Mouse (Mus musculus) embryonic facial prominence, embryonic 14.5 days (tissue): ENCODE results near the gene Gm4969. TPM values are rescaled to one million over a fixed set of nuclear protein-coding genes. Genes with fewer than 3 reads are reported as not detected.

Experiments used
- ATAC-seq: fragments of 200-750 bp; cut with Nextera tagmentation; 2 replicates; pipeline ENCODE4 v1.8.0; 2017; ENCODE audit warnings: low read depth, moderate number of reproducible peaks, moderate TSS enrichment
- DNase-seq: peaks from one replicate; pipeline ENCODE4 v3.0.0-alpha.2; 2015; ENCODE audit warnings: low spot score
- H3K27ac ChIP-seq: fragments of 300-500 bp; sonication (generic); replicated peaks from 2 replicates; pipeline ENCODE4 v1.5.1; 2014; ENCODE audit warnings: low read depth, mild to moderate bottlenecking, low read length, moderate library complexity
- H3K27me3 ChIP-seq: fragments of 300-500 bp; sonication (generic); replicated peaks from 2 replicates; pipeline ENCODE4 v1.6.1; 2014; ENCODE audit warnings: low read length; ENCODE audit not compliant: control insufficient read depth, insufficient read depth
- H3K36me3 ChIP-seq: fragments of 300-500 bp; sonication (generic); 2 replicates; pipeline ENCODE4 v1.6.1; 2014; ENCODE audit warnings: low read length, mixed read lengths; ENCODE audit not compliant: control insufficient read depth, insufficient read depth
- H3K4me1 ChIP-seq: fragments of 300-500 bp; sonication (generic); 2 replicates; pipeline ENCODE4 v1.6.1; 2014; ENCODE audit warnings: antibody characterized with exemption, low read length; ENCODE audit not compliant: control insufficient read depth, insufficient read depth
- H3K4me2 ChIP-seq: fragments of 300-500 bp; sonication (generic); 2 replicates; pipeline ENCODE4 v1.6.1; 2014; ENCODE audit warnings: low read depth, mild to moderate bottlenecking, low read length, moderate library complexity, mixed read lengths
- H3K4me3 ChIP-seq: fragments of 300-500 bp; sonication (generic); 2 replicates; pipeline ENCODE4 v1.5.1; 2014; ENCODE audit warnings: low read depth, mild to moderate bottlenecking, low read length
- H3K9ac ChIP-seq: fragments of 300-500 bp; sonication (generic); 2 replicates; pipeline ENCODE4 v1.6.1; 2014; ENCODE audit warnings: low read depth, mild to moderate bottlenecking, low read length, moderate library complexity, mixed read lengths
- H3K9me3 ChIP-seq: fragments of 300-500 bp; sonication (generic); 2 replicates; pipeline ENCODE4 v1.6.1; 2016; ENCODE audit warnings: low read length; ENCODE audit not compliant: control insufficient read depth
- WGBS: fragments of 180-500 bp; shearing (Covaris S2); extraction: QIAGEN DNeasy Blood & Tissue Kit; methylation state at CpG from one replicate; pipeline ENCODE4 v1.1.7; 2014; 5-methylcytosine and 5-hydroxymethylcytosine counted together
- polyA plus RNA-seq: library from polyadenylated mRNA; unstranded; fragments of >200 nt; fragmentation: Nextera tagmentation; extraction: Ambion mirVana; gene quantifications from 2 replicates; pipeline ENCODE4 v1.2.1, GENCODE M21; 2014

Gene Gm4969
- polyA plus RNA-seq, 1 experiment from 2014 or later, result 1.7 TPM

DNA sequence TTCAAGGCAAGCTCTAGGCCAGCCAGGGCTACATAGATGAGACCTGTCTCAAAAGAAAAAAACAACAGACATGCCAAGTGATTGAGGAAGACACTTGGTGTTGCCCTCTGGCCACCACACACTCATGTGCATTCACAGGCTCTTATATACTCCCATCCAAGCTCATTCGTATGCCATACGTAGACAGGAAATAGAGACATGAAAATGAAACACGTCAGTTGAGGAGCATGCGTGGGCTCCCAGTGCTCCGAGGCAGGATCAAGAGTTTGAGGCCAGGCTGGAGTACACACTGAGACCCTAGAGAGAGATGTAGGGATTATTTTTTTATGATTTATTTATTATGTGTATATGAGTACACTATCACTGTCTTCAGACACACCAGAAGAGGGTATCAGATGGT lies 11.2 kb upstream of the Gm4969 start:
- Histone ChIP-seq H3K27ac (no peak overlapping the region), H3K27me3 (no peaks in the 10 kb centered on the region), H3K4me3 (no peak overlapping the region), H3K36me3 (0 out of 2 replicates have a peak, but pooled peaks cover 26% of the 10 kb centered on the region), H3K9ac (no peak overlapping the region), H3K4me1 (peaks cover 4% of the 10 kb centered on the region), H3K9me3 (no peaks in the 10 kb centered on the region), H3K4me2 (no peak overlapping the region)
- no peak for DNase-seq
- no peak for ATAC-seq
- WGBS, result 91% methylated on average over 5 of the region's 5 CpGs

DNA sequence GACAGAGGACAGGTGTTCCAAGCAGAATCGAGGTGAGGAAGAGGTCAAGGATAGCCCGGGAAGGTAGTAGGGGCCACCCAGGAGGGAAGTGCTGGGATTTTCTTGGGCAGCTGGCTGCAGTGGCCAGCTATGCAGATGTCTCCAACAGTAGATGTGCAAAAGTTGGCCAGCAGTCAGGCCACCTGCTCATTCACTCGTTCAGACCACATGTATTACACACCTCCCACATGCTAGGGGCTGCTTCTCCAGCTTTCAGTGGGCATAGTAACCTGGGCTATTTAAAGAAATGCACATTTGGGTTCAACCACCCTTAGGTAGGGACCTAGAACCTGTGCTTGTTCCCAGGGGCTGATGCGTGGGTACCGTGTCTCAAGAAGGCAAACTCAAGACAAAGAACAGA lies 9.6 kb upstream of the Gm4969 start:
- 88% methylated on average over 5 of the region's 5 CpGs for WGBS
- H3K27me3 ChIP-seq, result no peaks in the 10 kb centered on the region
- H3K36me3 ChIP-seq, result 0 out of 2 replicates have a peak, but pooled peaks cover 18% of the 10 kb centered on the region
- no peak overlapping the region for H3K4me2 ChIP-seq
- ATAC-seq, result no peak
- no peak overlapping the region for H3K9ac ChIP-seq
- no peak overlapping the region for H3K27ac ChIP-seq
- H3K4me3 ChIP-seq, result no peak overlapping the region
- peaks cover 4% of the 10 kb centered on the region for H3K4me1 ChIP-seq
- H3K9me3 ChIP-seq, result no peaks in the 10 kb centered on the region
- DNase-seq, result no peak

- 84% methylated on average over 5 of the region's 6 CpGs for WGBS
- Histone ChIP-seq H3K36me3 (0 out of 2 replicates have a peak, but pooled peaks cover 18% of the 10 kb centered on the region), H3K9me3 (no peaks in the 10 kb centered on the region), H3K4me1 (peaks cover 9% of the 10 kb centered on the region), H3K4me3 (no peak overlapping the region), H3K27ac (no peak overlapping the region), H3K27me3 (no peaks in the 10 kb centered on the region), H3K9ac (peak overlapping the region; percentile 34; the same call in 1 of the 2 replicates), H3K4me2 (no peak overlapping the region)
- DNase-seq (no peak), ATAC-seq (no peak)
Measured at GRCm38 (mm10) chr7:19124713-19125112, 6.5 kb upstream of the Gm4969 start.

DNA sequence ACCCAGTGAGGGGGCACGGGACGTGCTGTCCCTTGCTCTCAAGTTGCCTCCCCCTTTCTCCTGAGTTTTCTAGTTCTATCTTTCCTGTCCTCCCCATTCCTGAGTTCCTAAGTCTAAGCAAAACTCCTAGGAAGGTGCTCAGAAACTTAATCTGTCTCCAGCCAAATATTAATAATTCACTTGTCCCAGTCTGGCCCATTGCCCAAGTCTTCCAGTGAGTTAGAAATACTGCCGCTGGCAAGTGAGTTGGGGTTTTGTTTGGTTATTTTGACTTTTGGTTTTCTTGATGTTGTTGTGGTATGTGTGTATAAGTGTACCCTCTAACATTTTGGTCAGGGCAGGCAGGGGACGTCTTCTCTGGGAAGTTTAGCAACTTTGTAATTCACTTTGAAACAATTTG lies 3.5 kb upstream of the Gm4969 start:
- DNase-seq, result no peak
- WGBS, result 87% methylated on average over 4 of the region's 4 CpGs
- H3K4me1 ChIP-seq, result peaks cover 9% of the 10 kb centered on the region
- no peak overlapping the region for H3K4me2 ChIP-seq
- H3K9ac ChIP-seq, result no peak overlapping the region
- no peak overlapping the region for H3K4me3 ChIP-seq
- no peak for ATAC-seq
- H3K9me3 ChIP-seq, result 0 out of 2 replicates have a peak, but pooled peaks cover 14% of the 10 kb centered on the region
- H3K27me3 ChIP-seq, result no peaks in the 10 kb centered on the region
- H3K27ac ChIP-seq, result no peak overlapping the region
- H3K36me3 ChIP-seq, result no peaks in the 10 kb centered on the region

DNA sequence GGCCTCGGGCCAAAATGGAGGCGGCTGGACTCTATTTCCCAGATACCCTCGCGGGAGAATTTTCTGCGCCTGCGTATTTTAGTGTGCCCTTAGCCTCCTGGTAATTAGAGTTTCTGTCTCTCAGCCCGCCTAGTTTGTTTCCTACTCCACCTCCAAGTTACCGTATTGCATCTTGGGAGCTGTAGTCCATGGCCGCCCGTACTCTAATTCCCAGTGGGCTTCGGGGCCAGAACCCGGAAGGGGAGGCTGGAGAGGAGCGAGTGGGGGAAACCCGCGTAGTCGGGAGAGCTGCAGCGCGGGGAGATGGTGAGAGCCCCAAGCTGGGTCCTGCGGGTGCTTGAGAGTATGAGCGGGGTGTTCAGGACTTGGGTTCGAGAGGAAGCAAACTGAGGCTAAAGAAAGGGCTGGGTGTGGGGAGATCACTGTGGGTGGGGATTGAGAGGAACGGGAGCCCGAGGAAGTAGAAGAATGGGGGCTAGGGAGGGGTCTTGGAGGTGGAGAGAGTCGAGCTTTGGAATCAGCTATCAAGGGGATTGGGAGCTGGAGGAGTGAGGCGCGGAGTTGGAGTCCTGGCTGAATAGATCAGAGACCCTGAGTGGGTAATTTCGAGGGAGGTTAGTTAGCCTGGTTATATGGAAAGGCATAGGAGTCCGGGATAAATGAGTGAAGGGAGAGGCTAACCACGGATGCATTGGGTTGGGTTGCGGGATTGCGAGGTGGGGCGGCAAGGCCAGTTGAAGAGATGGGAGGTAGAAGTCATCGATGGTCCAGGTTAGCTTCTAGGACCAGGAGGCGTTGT lies 1.7 kb upstream of the Gm4969 start, which contains the start of gene Fbxo46:
TSS of gene Fbxo46 (plus strand) at position 229 of the 799 bp plus-strand sequence.
- Histone ChIP-seq H3K4me1 (peaks cover 9% of the 10 kb centered on the region), H3K27ac (no peak within 1 kb of the TSS), H3K36me3 (no peaks in the 10 kb centered on the region), H3K9ac (peak within 1 kb of the TSS; percentile 76), H3K9me3 (0 out of 2 replicates have a peak, but pooled peaks cover 14% of the 10 kb centered on the region), H3K4me2 (peak within 1 kb of the TSS; percentile 69), H3K27me3 (no peaks in the 10 kb centered on the region), H3K4me3 (peak within 1 kb of the TSS; percentile 61)
- DNase-seq (peak; percentile 99), ATAC-seq (peak; percentile 97)
- 2% methylated on average over 34 of the region's 34 CpGs for WGBS

DNA sequence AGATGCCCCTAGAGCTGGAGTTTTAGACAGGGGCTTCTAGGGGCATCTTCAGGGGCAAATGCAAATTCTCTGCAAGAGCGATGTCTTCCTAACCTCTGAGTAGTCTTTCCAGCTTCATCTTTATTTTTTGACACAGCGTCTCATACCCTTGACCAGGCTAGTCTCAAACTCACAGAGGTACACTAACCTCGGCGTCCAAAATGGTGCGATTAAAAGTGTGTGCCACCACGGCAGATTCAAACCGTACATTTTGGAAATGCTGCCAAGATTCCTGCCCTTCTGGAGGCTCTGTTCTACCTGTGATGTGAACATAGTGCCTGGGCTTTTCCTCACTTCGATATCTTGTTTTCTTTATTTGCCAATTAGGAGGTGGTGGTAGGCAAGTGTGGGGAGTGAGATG lies 915 bp upstream of the Gm4969 start:
- ATAC-seq, result 0 out of 2 replicates have a peak, but pooled peaks have one; percentile 5
- Histone ChIP-seq H3K9me3 (0 out of 2 replicates have a peak, but pooled peaks cover 14% of the 10 kb centered on the region), H3K4me1 (peaks cover 9% of the 10 kb centered on the region), H3K9ac (no peak overlapping the region), H3K4me2 (peak overlapping the region; percentile 69; the same call in 1 of the 2 replicates), H3K27me3 (no peaks in the 10 kb centered on the region), H3K4me3 (no peak overlapping the region; the same call in 1 of the 2 replicates), H3K27ac (no peak overlapping the region), H3K36me3 (no peaks in the 10 kb centered on the region)
- no peak for DNase-seq
- WGBS, result 89% methylated on average over 8 of the region's 8 CpGs

DNA sequence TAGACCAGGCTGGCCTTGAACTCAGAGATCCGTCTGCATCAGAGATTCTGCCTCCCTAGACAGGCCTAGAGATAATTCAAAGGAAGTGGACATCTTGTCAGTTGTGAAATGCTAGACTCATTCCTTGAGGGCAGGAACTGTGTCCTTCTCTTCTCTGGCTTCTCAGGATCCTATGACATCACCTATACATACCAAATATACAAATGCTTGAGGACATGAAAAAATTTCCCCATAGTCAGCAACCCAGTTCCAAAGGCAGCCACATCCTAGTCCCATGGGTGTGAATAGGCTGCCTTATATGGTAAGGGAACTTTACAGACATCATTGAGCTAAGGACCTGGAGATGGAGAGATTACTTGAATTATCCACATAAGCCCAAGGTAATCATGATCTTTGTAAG lies 8.6 kb downstream of the Gm4969 start:
- H3K27me3 ChIP-seq, result no peaks in the 10 kb centered on the region
- H3K9ac ChIP-seq, result no peak overlapping the region
- H3K27ac ChIP-seq, result no peak overlapping the region
- ATAC-seq (no peak), DNase-seq (no peak)
- H3K9me3 ChIP-seq, result no peaks in the 10 kb centered on the region
- no peaks in the 10 kb centered on the region for H3K36me3 ChIP-seq
- 81% methylated on average over 1 of the region's 1 CpGs for WGBS
- no peak overlapping the region for H3K4me3 ChIP-seq
- no peaks in the 10 kb centered on the region for H3K4me1 ChIP-seq
- H3K4me2 ChIP-seq, result no peak overlapping the region

- Histone ChIP-seq H3K9ac (no peak overlapping the region), H3K4me2 (no peak overlapping the region), H3K36me3 (no peaks in the 10 kb centered on the region), H3K4me3 (no peak overlapping the region), H3K9me3 (no peaks in the 10 kb centered on the region), H3K4me1 (no peaks in the 10 kb centered on the region), H3K27ac (no peak overlapping the region), H3K27me3 (no peaks in the 10 kb centered on the region)
- DNase-seq (no peak), ATAC-seq (no peak)
- WGBS, result 64% methylated on average over 3 of the region's 3 CpGs
Measured at GRCm38 (mm10) chr7:19107436-19107835, 10.7 kb downstream of the Gm4969 start.
